Mouse (Mus musculus): ENCODE data around the gene Kiss1r. TPM values are rescaled to one million over a fixed set of nuclear protein-coding genes. Genes with fewer than 3 reads are reported as not detected.

Kiss1r gene
- polyA plus RNA-seq, 1 experiment from 2014 or later = 0.34 TPM

DNA sequence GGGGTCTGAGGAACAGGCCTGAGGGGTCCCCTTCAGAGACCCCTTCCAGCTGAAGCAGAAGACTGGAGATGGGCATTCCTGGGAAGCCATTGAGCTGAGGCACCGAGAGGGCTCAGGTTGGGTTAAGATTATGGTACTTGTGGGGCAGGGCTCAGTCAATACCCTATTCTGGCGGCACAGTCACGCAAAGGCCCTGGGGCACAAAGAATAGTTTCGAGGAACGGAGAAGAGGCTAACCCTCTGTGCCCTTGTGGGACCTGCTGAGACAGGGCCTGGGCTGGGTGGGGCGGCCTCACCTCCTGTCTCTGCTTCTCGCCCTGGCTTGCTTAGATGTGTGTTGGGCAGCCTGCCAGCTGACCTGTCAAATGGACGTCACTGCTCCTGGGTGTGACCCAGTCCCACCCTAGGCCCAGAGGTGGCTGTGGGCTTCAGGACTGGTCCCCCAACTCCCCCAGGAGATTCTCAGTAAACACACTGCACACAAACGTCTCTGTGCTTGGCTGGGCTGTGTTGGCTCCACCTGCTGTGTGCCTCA lies 16.4 kb downstream of the Kiss1r start:
- Histone ChIP-seq H3K9ac (no peak overlapping the region), H3K27me3 (no peaks in the 10 kb centered on the region), H3K36me3 (peaks cover 12% of the 10 kb centered on the region), H3K4me2 (peak overlapping the region; percentile 5; the same call in 1 of the 2 replicates), H3K4me3 (no peak overlapping the region), H3K27ac (no peak overlapping the region), H3K4me1 (replicated peaks) (peaks cover 87% of the 10 kb centered on the region), H3K9me3 (replicated peaks) (no peaks in the 10 kb centered on the region)
- WGBS = 53% methylated on average over 9 of the region's 9 CpGs
- ATAC-seq (replicated peaks; ENCODE audit: insufficient number of reproducible peaks, insufficient read depth, low FRiP score, low read depth) = no peak

DNA sequence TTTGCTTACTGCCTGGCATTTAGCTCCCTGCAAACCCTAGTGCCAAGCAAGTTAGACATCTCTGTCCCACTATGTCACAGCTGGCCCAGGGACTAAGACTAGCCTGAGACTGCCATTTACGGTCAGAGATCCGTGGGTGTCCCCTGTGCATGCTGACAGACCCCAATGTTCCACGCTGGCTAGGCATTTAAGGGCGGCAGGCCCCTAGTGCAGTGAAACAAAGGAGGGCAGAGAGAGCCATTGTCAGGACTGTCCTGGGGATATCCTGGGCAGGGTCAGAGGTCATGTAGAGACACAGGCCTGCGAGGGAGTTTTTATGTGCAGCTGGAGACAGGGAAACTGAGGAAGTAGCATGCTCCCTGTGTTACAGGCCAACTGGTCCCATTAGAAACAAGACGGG lies 17.1 kb downstream of the Kiss1r start:
- no peaks in the 10 kb centered on the region for H3K9me3 ChIP-seq (replicated peaks)
- peaks cover 12% of the 10 kb centered on the region for H3K36me3 ChIP-seq
- H3K27ac ChIP-seq = peak overlapping the region; percentile 1; the same call in 1 of the 2 replicates
- WGBS = 73% methylated on average over 6 of the region's 6 CpGs
- H3K27me3 ChIP-seq = no peaks in the 10 kb centered on the region
- H3K9ac ChIP-seq = no peak overlapping the region
- peaks cover 82% of the 10 kb centered on the region for H3K4me1 ChIP-seq (replicated peaks)
- no peak for ATAC-seq (replicated peaks; ENCODE audit: insufficient number of reproducible peaks, insufficient read depth, low FRiP score, low read depth)
- no peak overlapping the region for H3K4me3 ChIP-seq
- H3K4me2 ChIP-seq = no peak overlapping the region

DNA sequence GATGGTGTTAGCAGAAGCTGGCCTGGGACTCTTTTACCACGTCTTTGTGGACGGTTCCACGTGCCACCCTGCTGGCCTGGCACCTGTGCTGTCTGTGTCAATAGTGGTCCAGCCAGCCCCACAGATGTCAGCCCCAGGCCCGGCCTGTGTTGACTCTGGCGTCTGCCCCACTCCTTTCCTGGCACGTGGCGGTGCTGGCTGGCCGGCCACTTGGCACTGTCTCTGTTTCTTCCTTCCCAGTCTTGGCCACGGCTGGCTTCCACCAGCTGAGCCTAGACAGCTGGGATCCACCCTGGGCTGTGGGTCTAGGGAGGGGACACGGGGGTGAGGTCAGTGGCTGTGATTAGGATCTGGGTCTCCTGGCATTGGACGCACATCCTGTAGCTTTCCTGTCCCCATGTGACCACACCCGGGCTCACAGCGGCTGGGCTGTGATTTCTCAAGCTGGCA lies 17.5 kb downstream of the Kiss1r start:
- no peak overlapping the region for H3K9ac ChIP-seq
- 56% methylated on average over 13 of the region's 13 CpGs for WGBS
- H3K4me1 ChIP-seq (replicated peaks) = peaks cover 78% of the 10 kb centered on the region
- no peak overlapping the region for H3K4me2 ChIP-seq
- H3K4me3 ChIP-seq = no peak overlapping the region
- no peaks in the 10 kb centered on the region for H3K9me3 ChIP-seq (replicated peaks)
- peak overlapping the region; percentile 1; the same call in 1 of the 2 replicates for H3K27ac ChIP-seq
- peaks cover 12% of the 10 kb centered on the region for H3K36me3 ChIP-seq
- ATAC-seq (replicated peaks; ENCODE audit: insufficient number of reproducible peaks, insufficient read depth, low FRiP score, low read depth) = peak; percentile 48
- no peaks in the 10 kb centered on the region for H3K27me3 ChIP-seq

DNA sequence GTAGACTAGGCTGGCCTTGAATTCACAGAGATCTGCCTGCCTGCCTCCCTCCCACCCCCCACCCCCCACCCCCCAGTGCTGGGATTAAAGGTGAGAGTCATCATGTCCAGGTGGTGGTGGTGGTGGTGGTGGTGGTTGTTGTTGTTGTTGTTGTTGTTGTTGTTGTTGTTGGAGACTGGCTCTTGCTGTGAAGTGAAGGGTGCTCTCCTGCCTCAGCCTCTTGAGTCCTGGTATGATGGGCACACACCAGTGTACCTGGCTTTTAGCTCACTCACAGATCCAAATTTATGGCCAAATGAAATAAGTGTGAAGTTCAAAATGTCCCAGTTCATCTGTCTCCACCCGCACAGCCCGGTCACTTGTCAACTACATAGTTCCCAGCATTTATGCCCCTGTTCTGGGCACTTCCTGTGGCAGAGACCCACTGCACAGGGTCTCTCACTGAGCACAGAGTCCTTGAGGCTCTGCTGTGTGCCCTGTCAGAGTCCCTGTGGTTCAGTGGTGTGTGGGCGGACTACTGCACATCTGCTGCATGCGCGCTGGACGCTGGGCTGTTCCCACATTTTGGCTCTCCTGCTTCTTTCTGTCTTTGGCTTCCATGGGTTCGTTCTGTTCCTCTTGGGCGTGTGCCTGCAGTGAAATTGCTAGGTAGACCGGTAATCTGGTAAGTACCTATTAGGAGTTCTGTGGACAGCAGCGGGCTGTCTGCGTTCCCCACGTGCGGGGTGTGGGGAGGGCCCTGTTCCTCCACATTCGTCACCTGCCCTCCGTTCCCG lies 18.2 kb downstream of the Kiss1r start:
- H3K36me3 ChIP-seq = peaks cover 12% of the 10 kb centered on the region
- peaks cover 78% of the 10 kb centered on the region for H3K4me1 ChIP-seq (replicated peaks)
- no peak overlapping the region for H3K9ac ChIP-seq
- H3K4me3 ChIP-seq = no peak overlapping the region
- no peaks in the 10 kb centered on the region for H3K27me3 ChIP-seq
- no peaks in the 10 kb centered on the region for H3K9me3 ChIP-seq (replicated peaks)
- no peak for ATAC-seq (replicated peaks; ENCODE audit: insufficient number of reproducible peaks, insufficient read depth, low FRiP score, low read depth)
- 84% methylated on average over 16 of the region's 16 CpGs for WGBS
- H3K4me2 ChIP-seq = no peak overlapping the region
- 0 out of 2 replicates have a peak overlapping the region, but pooled peaks have one; percentile 1 for H3K27ac ChIP-seq

DNA sequence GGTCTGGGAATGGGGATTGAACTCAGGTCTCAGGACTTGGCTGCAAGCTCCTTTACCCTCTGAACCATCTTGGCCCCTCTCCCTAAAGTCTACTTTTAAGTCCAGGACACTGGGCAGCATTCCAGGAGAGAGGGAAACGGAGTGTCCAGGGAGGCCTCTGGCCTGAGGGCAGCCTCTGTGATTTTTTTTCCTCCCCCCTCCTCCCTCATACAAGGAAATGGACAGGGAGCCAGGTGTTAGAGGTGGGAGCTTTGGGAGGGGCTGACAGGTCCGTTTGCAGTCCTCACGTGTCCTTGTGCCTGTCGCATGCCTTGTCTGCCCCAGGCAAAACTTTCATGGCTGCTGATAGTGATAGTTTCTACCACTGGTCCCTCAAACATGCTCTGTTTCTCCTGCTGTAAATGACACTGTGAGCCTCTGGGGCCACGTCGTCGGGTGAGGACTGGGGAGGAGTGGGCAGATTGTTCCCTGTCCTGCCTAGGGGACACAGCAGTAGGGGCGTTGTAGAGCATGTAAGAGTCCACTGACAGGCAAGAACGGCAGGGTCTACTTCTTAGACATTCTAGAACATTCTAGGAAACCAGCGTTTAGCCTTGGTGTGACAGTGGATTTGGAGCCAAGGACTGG lies 19.6 kb downstream of the Kiss1r start:
- peak overlapping the region; percentile 73 for H3K27ac ChIP-seq
- no peaks in the 10 kb centered on the region for H3K27me3 ChIP-seq
- ATAC-seq (replicated peaks; ENCODE audit: insufficient number of reproducible peaks, insufficient read depth, low FRiP score, low read depth) = 0 out of 2 replicates have a peak, but pooled peaks have one; percentile 1
- H3K4me1 ChIP-seq (replicated peaks) = peaks cover 86% of the 10 kb centered on the region
- H3K4me3 ChIP-seq = peak overlapping the region; percentile 30
- no peaks in the 10 kb centered on the region for H3K9me3 ChIP-seq (replicated peaks)
- 33% methylated on average over 10 of the region's 10 CpGs for WGBS
- peak overlapping the region; percentile 59 for H3K4me2 ChIP-seq
- peaks cover 5% of the 10 kb centered on the region for H3K36me3 ChIP-seq
- H3K9ac ChIP-seq = no peak overlapping the region

DNA sequence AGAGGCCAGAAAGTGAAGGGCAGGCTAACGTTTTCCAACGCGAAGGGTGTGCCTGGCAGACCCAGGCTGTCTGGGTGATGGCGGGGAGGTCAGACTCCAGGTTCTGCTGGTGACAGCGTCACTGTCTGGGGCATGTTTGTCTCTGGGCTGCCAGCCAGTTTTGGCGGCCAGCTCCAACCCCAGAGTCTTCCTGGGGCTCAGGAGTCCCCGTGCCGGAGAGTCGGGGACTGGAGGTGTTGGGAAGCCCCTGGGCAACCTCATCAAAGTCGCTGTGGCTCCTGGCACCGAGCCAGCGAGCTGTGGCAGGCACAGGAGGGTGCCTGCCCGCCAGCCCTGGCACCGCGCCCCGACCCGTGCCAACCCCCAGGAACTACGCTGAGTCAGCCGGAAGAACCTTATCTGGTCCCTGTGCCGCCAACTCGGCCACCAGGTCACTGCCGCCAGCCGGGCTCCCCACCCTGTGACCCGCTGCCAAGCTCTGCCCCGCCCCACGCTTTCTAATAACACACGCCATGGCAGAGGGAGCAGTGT lies 20.2 kb downstream of the Kiss1r start:
- H3K27me3 ChIP-seq = no peaks in the 10 kb centered on the region
- H3K4me3 ChIP-seq = peak overlapping the region; percentile 30
- peak overlapping the region; percentile 59 for H3K4me2 ChIP-seq
- peaks cover 81% of the 10 kb centered on the region for H3K4me1 ChIP-seq (replicated peaks)
- no peaks in the 10 kb centered on the region; the same call in 1 of the 2 replicates for H3K36me3 ChIP-seq
- peak overlapping the region; percentile 73 for H3K27ac ChIP-seq
- 25% methylated on average over 27 of the region's 27 CpGs for WGBS
- H3K9ac ChIP-seq = no peak overlapping the region
- no peaks in the 10 kb centered on the region for H3K9me3 ChIP-seq (replicated peaks)
- peak; percentile 72 for ATAC-seq (replicated peaks; ENCODE audit: insufficient number of reproducible peaks, insufficient read depth, low FRiP score, low read depth)

DNA sequence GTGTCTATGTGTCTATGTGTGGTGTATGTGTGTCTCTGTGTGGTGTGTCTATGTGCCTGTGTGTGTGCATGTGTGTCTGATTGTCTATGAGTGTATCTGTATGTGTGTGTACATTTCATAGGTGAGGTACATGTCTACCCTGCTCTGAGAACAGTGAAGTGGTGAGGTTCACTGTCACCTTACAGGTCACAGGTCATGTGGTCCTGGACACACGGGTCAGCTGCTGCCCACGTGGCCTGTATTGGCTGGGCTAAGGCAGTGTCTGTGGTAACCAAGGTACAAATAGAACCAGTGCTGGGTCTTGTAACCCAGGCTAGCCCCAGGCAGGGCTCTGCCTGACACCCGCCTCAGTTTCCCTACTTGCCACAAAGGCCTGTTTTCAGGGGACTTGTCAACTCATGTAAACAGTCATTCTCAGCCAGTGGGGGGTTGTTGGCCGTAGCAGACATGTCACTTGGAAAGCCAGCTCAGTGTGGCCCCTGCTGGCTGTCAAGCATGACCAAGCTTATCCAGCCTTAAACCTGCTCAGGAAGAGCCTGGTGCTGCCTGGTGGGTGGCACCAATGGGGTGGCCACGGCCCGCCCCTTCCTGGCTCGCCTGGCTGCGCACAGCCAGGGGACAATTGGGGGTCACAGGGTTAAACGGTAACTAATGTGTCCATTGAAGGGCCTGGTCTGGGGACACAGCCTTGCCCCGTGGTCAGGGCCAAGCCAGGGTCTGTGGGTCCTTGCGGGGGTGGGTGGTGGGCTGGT lies 21.2 kb downstream of the Kiss1r start:
- 87% methylated on average over 11 of the region's 11 CpGs for WGBS
- no peaks in the 10 kb centered on the region; the same call in 1 of the 2 replicates for H3K36me3 ChIP-seq
- H3K27ac ChIP-seq = no peak overlapping the region
- H3K9ac ChIP-seq = no peak overlapping the region
- H3K4me3 ChIP-seq = no peak overlapping the region
- peak overlapping the region; percentile 59; the same call in 1 of the 2 replicates for H3K4me2 ChIP-seq
- peaks cover 71% of the 10 kb centered on the region for H3K4me1 ChIP-seq (replicated peaks)
- no peaks in the 10 kb centered on the region for H3K27me3 ChIP-seq
- no peaks in the 10 kb centered on the region for H3K9me3 ChIP-seq (replicated peaks)
- no peak for ATAC-seq (replicated peaks; ENCODE audit: insufficient number of reproducible peaks, insufficient read depth, low FRiP score, low read depth)

DNA sequence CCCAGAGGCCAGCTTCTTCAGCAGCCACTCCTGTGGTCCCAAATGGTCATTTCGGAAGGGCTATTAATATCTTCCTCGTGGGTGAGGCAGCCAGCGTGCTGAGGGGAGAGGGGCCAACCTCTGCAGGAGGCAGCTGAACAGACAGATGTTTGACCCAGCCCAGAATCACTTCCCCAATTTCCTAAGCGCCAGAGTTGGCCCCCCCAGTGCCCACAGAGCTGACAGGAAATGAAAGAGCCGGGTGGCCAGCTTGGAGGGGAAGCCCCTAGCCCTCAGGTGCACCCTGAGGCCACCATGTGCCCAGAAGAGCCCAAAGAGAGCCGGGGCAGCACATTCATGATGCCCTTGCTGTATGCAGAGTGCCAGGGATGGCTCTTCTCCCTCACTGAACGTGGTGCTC lies 24.0 kb downstream of the Kiss1r start:
- H3K4me3 ChIP-seq = no peak overlapping the region
- H3K9ac ChIP-seq = no peak overlapping the region
- H3K4me2 ChIP-seq = no peak overlapping the region
- H3K36me3 ChIP-seq = no peaks in the 10 kb centered on the region; the same call in 1 of the 2 replicates
- no peak for ATAC-seq (replicated peaks; ENCODE audit: insufficient number of reproducible peaks, insufficient read depth, low FRiP score, low read depth)
- peaks cover 53% of the 10 kb centered on the region for H3K4me1 ChIP-seq (replicated peaks)
- WGBS = 42% methylated on average over 7 of the region's 7 CpGs
- H3K27me3 ChIP-seq = no peaks in the 10 kb centered on the region
- H3K9me3 ChIP-seq (replicated peaks) = no peaks in the 10 kb centered on the region
- peak overlapping the region; percentile 21; the same call in 1 of the 2 replicates for H3K27ac ChIP-seq

DNA sequence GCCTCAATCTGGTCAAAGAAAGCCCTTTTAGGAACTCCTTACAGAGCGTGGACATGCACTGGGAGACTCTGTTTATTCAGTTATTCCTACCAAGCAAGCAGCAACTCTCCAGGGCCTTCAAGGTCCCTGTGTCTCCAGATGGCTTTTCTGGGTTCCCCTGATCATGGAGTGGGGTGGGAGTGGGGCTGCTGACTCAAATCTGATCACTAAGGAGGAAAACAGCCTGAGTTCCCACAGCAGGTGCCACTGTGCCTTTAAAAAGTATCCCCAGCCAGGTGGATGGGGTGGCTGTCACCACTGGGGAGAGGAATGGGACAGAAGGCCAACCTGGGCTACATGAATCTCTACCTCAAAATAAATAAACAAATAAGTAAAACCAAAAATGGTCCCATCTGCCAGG lies 26.2 kb downstream of the Kiss1r start:
- H3K4me1 ChIP-seq (replicated peaks) = peaks cover 46% of the 10 kb centered on the region
- no peak overlapping the region for H3K27ac ChIP-seq
- ATAC-seq (replicated peaks; ENCODE audit: insufficient number of reproducible peaks, insufficient read depth, low FRiP score, low read depth) = no peak

DNA sequence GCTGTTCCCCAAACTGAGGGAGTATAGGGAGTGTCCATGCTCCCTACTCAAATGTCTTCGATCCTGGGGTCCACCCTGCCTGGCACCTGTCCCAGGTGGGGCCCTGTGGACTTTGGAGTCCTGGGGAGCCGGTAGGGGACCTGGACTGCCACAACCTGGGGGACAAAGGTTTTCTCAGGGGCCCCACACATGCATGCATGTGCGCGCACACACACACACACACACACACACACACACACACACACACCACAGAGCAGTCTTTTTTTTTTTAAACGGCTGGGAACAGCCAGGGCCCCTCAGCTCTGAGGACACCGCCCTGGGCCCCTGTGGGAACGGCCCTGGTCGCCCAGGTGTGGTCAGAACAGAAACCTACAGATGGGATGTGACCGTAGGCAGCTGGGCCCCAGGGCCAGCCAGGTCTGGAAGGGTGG lies 26.7 kb downstream of the Kiss1r start:
- H3K36me3 ChIP-seq = peaks cover 1% of the 10 kb centered on the region; the same call in 1 of the 2 replicates
- H3K9ac ChIP-seq = no peak overlapping the region
- no peak overlapping the region for H3K27ac ChIP-seq
- 70% methylated on average over 9 of the region's 9 CpGs for WGBS
- no peaks in the 10 kb centered on the region for H3K9me3 ChIP-seq (replicated peaks)
- no peak for ATAC-seq (replicated peaks; ENCODE audit: insufficient number of reproducible peaks, insufficient read depth, low FRiP score, low read depth)
- H3K4me2 ChIP-seq = no peak overlapping the region
- peaks cover 44% of the 10 kb centered on the region for H3K4me1 ChIP-seq (replicated peaks)
- no peak overlapping the region for H3K4me3 ChIP-seq
- no peaks in the 10 kb centered on the region for H3K27me3 ChIP-seq

More for the DNA sequence above, 26.2 kb downstream of the Kiss1r start:
- 86% methylated on average over 1 of the region's 1 CpGs for WGBS
- no peak overlapping the region for H3K4me3 ChIP-seq
- no peak overlapping the region for H3K4me2 ChIP-seq
- H3K9ac ChIP-seq = no peak overlapping the region
- no peaks in the 10 kb centered on the region for H3K9me3 ChIP-seq (replicated peaks)
- no peaks in the 10 kb centered on the region for H3K27me3 ChIP-seq
- no peaks in the 10 kb centered on the region; the same call in 1 of the 2 replicates for H3K36me3 ChIP-seq

Data from heart, embryonic 15.5 days (tissue).